Mouse (Mus musculus): ENCODE measurements at regions not wholly inside any gene's neighbourhood (a gene's known extent, or its start where the extent isn't known, plus 50 kb on each side); places are given as distances from the start of the nearest gene placed in this dataset.
A peak's percentile ranks its signal among the peaks of the same experiment; 100 is the strongest.

DNA sequence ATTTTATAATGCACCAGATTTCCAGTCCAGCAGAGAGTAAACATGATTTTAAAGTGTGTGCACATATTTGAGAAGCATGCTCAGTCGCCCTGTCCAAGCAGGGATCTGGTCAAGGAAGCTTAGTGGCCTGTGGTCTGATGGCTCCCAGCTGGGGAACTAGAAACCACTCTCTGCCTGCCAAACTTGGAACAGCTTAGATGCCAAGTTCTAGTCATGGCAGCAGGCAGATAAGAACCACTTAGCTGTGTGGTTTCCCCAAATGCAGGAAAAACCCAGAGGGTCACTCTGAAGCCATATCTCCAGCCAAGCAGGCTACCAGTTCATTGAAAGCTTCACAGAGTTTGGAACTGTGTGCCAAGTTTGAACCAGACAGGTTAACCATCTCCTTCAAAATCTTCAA, 86.1 kb downstream of the Fam114a2 start:
- DNase-seq (ENCODE audit: low read depth, low spot score), result no peak

DNA sequence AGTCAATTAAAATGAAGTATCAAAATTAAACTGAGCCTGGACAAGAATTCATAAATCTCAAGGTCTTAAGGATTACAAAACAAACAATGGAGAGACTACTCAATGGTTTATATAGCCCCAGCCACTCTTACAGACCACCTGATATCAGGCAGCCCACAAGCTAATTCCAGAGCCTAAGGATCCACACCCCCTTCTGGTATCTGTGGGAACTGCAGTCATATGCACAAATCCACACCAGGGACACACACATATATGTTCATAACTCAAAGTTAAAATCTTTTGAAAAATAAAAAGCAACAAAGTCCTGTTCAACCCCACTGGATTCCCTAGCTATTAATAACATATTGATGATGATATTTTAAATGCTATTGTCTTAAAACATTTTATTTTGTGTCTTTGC, 86.5 kb downstream of the Fam114a2 start:
- no peak for DNase-seq (ENCODE audit: low read depth, low spot score)

DNA sequence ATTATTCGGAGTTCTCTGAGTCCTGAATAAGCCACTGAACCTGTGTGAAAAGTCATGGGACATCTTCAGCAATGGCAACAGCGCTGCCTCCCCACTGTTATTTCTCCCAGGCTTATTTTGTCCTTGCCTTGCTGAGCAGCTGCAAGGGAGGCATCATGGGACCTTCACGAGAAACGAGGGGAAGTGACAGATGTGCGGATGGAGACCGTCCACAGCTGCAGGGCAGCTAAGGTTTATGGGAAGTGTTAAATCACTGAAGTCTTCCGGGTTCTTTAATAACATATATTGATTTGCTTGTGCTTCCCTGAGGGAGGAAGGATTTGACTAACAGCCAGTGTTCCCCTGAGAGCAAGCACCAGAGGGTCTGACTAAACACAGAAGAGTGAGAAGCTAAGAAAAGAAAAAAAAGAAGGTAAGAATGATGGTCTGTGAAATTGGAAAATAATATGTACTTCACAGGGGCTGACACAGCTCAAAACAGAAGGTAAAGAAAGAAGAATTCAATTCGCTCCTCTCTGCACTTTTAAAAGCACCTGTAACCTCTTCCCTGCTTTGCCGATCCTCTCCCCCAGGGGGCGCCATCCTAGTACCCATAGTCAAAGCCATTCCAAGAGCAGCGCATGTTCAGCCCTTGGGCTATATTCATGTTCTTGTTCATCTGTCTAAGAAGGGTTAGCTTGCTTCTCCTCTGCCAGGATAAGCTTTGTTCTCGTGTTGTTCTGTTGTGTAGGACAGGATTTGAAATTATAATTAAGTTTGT, 92.2 kb downstream of the Fam114a2 start:
- DNase-seq (ENCODE audit: low read depth, low spot score), result peak; percentile 23

GRCm38 (mm10) chr11:57419416-57419815, 99.0 kb downstream of the Fam114a2 start:
- DNase-seq (ENCODE audit: low read depth, low spot score), result no peak

DNA sequence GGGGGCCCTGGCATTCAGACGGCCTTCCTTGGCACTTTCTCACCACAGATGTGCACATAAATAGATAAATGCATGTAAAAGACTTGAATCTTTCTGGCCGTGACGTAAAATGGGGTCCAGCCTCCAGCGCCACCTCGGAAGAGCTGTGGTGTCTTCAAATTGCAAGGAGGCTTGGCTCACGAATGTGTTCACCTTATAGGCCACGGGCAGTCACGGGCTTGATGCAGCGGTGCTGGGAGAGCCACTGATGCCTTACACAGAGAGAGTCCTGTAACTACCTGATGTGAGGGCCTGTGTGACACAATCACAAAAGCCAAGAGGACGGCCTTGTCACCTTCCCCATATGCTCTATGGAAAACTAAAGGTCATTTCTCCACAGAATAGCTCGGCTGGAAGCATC, 102.4 kb downstream of the Fam114a2 start:
- no peak for DNase-seq (ENCODE audit: low read depth, low spot score)

GRCm38 (mm10) chr11:57415167-57415566, 103.2 kb downstream of the Fam114a2 start:
- DNase-seq (ENCODE audit: low read depth, low spot score), result no peak

- DNase-seq (ENCODE audit: low read depth, low spot score), result no peak
These were observed 103.7 kb downstream of the Fam114a2 start for GRCm38 (mm10) chr11:57414697-57415096.

DNA sequence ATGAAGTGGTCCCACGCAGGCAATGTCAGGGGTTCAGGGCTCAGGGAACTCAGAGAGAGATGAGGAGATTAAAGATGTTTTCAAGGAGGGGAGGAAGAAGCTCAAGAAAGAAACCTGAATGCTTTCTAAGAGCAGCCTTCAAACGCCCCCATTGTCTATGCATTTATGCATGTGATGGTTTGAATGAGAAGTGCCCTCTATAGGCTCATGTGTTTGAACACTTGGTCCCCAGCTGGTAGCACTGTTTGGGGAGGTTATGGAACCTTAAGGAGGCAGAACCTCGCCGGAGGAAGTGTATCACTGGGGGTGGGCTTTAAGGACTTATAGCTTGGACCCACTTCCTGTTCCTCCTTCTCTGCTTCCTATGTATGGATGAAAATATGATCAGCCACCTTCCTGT, 105.1 kb downstream of the Fam114a2 start:
- no peak for DNase-seq (ENCODE audit: low read depth, low spot score)

DNA sequence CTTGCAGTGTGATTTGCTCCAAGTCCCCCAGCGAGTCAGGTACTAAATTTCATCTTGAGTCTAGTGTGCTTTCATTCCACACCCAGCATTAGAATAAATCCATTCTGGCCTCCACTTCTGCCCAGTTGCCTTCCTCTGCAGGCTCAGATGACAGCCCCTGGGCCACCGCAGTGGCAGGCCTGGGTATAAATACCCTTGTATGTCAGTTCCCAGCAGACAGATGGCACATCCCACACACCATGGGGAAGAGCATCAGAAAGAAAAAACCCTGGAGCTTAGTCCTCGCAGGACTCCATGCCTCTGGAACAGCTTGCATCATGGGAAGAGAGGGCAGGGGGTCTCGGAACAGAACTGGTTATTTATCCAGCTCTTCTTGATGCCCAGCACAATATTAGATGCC, 105.7 kb downstream of the Fam114a2 start:
- no peak for DNase-seq (ENCODE audit: low read depth, low spot score)

- DNase-seq (ENCODE audit: low read depth, low spot score), result no peak
These were observed 114.2 kb downstream of the Fam114a2 start for GRCm38 (mm10) chr11:57404172-57404571.

- DNase-seq (ENCODE audit: low read depth, low spot score), result no peak
These were observed 116.8 kb downstream of the Fam114a2 start for GRCm38 (mm10) chr11:57401610-57402009.

DNA sequence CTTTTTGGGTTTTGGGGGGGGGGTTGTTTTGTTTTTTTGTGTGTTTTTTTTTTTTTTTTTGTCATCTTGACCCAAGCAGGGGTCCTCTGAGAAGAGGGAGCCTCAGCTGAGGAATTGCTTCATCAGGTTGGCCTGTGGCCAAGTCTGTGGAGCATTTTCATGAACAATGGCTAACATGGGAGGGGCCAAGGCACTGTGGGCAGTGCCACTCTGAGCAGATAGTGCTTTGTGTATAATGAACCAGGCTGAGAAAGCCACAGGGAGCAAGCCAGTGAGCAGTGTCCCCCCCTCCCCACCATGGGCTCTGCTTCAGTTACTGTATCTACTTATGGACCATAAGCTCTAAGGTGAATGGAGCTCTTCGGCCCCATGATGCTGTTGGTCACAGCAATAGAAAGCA, 119.1 kb downstream of the Fam114a2 start:
- no peak for DNase-seq (ENCODE audit: low read depth, low spot score)

GRCm38 (mm10) chr11:57396429-57396828, 122.0 kb downstream of the Fam114a2 start:
- DNase-seq (ENCODE audit: low read depth, low spot score), result no peak

DNA sequence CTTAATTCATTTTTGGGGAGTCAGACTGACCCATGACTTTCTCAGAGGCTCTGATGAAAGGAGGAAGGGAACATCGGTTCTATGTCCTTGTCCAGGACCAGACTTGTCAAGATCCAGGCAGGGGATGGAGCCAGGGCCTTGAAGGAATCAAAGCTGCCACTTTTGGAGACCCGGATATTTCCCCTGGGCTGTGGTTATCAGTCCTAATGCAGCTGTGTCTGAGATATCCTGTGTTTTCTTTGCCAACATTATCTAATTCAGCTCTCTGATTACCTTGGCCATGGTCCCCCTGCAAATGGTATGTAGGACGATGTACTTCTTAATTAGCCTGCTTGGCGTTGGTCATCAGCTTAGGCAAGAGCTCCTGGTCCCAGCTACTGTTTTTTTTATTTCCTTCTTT, 127.6 kb downstream of the Fam114a2 start:
- no peak for DNase-seq (ENCODE audit: low read depth, low spot score)
